Mouse (Mus musculus) frontal cortex, postnatal 14 days (tissue): Measurements from ENCODE around the gene Sec61a1.
A peak's percentile ranks its signal among the peaks of the same experiment; 100 is the strongest.

Experiments
- DNase-seq, 2 experiments: peaks; one replicate each; pipeline ENCODE4 v3.0.0; 2022; ENCODE audit warnings: low spot score in 2 of 2

Gene Sec61a1

DNA sequence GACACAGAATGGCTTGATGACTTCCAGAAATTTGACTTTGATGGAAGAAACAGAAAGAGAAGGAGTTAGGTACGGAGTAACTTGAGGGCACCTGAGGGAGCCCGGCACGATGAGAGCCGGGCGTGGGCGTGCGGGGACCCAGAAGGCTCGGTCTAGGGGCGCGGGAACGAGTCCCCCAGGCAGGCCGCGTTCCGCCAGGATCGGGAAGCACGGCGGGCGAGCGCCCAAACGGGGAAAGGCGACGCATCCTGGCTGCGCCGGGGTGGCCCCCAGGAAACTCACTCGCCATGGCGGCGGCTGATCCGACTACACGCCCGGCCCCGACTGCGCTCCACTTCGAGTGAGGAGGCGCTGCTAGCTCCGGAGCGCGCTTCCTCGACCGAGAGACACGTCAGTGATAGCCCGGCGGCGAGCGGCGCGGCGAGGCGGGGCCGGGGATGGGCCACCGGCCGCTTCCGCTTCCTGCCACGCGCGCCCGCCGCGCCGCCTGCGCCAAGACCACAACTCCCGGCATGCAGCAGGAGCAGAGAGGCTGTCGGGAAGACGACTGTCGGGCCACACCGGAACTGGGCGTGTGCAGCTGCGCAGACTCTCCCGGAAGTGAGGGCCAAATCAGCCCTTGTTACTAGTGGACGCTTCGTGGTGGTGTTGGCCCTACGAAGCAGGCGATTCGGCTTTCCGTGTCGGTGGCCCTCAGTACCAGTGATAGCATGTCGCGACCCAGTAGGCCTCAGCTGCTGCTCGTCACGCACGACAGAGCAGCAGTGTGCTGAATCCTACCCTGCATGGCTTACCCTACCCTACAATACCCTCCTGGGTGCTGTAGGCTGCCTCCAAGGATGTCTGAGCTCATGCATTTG lies at the start of gene Sec61a1:
TSS of gene Sec61a1 (minus strand) at position 502 of the 860 bp plus-strand sequence.
- DNase-seq = peak; percentile 89 to 90

DNA sequence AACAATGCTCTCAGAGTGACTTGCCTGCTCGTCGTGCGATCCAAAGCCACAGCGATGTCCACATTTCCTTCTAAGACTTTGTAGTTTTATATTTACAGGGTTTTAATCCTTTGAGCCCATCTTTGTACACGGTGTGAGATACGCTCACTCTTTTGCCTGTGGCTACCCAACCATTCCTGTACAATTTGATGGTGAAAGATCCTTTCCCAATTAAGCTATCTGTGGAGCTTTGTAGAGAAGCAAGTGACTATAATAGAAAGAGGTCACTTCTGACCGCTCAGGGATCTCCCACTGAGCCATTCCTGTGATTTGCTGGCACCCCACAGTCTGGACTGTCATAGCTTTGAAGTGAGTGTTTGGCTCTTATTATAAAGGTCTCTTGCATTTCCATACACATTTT lies 48.0 kb upstream of the Sec61a1 start:
- no peak for DNase-seq

DNA sequence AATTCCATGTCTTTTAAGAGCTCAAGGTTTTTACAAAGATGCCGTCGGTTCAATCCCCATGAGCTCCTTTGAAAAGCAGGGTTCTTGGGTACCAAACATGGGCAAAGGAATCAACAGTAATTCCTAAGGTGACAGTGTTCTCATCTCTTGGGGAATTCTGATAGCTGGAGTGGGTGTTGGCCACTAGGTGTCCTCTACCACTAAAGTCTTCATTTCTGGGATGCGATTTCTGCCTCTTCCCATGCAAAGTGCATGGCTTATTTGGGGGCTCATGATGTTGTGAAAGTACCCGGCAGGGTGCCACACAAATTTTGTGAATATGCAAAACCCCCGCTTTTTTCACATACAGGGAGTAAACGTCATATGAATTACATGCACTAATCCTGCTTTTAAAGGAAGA lies 46.3 kb upstream of the Sec61a1 start:
- no peak for DNase-seq

DNA sequence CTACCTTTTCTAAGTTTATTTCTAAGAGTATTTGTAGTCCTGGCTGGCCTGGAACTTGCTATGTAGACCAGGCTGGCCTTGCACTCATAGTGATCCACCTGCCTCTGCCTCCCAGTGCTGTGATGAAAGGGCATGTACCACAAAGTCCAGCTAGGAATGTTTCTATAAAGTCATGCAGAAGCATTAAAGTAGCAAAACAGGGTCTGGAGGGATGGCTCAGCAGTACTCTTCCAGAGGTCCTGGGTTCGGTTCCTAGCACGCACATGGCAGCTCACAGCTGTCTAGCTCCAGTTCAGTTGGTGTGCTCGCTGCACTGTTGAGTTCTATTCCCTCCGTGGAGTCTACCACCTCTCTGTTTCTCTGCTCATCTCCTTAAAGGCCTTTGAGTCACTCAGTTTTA lies 41.5 kb upstream of the Sec61a1 start:
- DNase-seq = no peak

DNA sequence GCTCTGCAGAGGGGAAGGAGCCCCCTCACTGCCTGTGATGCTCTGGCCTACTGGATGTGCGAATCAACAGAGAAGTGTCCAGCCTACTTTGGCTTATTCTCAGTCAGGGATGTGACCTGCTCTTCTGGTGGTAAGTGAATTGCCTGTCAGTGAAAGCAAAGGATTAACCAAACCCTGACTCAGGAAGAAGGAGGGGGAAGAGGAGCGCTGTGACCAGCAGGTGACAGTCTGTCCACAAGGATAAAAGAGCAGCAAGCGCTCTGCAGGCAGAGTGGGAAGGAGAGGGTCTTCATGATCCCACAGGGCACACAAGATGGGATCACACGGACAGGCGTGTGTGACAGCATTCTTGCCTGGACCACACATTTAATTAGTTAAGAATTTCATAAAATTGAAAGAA lies 41.0 kb upstream of the Sec61a1 start:
- no peak for DNase-seq

DNA sequence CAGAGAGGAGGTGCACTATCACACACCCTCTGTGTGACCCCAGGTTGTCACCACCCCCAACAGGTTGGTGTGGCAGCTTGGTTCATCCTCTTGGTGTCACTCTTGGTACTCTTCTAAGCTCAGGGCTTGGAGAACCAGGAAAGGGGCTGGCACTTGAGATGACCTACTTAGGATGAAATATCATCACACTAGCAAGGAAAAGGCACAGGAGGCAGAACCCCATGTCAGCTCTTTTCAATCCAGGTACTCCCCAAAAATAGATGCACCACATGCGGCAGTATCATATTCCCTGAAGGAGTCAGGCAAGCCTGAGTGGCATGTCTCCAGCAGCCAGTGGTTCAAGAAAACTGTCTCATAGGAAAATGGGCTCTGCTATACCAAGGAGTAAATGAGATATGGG lies 39.4 kb upstream of the Sec61a1 start:
- DNase-seq = peak in 1 of 2 experiments; percentile 27

DNA sequence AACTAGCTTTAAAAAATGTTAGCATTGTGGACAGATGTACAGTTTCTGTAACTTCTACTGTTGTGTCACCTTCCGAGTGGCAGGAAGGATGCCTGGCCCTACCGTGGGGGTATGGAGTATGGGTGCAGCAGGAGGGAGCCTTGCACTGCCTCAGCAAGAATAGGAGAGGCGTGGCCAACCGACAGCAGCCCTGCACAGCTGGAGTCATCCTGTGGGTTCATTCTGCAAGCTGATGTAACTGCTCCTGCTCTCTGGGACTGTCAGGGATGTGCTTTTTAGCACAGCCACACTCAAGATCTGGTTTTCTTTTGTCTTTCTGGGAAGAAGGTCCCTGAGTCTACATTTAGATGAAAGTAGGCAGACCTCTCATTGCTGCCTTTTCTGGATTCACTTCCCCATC lies 38.8 kb upstream of the Sec61a1 start:
- no peak for DNase-seq

DNA sequence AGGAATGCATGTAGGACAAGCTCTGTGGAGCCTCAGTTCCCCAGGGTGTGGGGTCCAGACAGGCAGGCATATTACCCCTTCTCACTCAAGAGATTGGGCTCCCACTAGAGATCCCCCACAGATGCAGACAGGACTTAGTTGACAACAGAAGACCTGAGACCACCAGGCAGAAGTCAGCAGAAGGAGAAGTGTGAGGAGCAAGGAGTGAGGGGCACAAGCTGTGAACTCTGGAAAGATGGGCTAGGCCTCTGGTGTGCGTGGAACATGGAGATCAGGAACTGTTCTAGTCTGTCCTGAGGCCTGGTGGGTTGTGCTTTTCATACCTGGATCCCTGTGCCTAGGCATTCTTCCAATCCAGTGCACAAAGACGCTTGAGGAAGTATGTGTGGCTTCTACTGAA lies 31.2 kb upstream of the Sec61a1 start:
- DNase-seq = no peak

DNA sequence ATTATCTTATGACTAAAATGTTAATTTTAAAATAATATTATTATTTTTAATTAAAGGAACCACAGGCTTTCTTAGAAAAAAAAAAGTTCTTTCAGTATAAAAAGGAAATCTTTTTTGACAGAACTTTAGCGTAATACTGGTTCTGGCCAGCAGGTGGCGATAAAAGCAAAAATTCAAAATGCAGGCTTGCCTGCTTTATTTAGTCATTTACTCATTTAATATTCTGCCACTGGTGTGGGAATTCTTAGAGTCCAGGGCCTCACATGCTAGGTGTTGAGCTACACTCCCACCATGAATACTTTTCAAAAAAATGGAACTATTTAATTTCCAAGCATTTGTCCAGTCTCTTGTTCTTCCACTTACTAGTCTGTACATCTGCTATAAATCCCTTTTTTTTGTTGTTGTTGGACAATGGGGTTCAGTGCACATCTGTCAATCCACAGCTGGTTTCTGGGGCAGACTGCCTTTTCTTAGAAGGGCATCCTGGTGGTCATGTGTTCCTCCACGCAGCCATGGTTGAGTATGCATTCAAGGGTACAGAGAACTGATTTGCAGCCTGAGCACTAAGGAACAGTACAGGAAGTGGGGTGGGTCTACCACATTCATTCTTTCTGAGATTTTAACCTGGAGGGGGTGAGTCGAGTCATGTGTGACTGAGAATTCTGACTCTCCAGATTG lies 30.6 kb upstream of the Sec61a1 start:
- DNase-seq = peak in 1 of 2 experiments; percentile 69

DNA sequence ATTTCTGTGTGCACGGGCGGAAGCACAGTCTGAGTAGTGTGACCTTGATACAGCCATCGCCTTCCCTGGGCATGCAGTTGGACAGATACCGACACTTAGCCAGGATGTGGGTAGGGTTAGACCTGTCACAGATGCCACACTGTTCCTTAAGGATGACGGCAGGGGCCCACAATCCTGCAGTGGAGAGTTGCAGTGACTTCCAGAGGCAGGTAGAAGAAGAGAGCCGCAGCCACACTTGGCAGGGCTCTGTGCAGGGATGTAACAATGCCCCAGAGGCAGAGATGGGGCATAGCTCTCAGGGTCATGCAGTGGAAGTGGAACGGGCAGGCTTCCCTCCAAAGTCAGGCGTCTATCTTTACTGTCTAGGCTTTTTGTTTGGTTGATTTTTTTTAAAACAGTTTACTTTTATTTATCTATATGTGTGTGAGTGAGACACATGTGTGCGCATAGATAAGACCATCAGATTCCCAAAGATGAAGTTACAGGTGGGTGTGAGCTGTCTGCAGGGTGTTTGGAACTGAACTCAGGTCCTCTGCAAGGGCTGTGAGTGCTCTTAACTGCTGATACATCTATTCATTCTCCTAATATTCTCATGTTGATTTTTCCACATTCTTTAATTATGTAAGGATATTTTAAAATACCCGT lies 29.8 kb upstream of the Sec61a1 start:
- DNase-seq = no peak

DNA sequence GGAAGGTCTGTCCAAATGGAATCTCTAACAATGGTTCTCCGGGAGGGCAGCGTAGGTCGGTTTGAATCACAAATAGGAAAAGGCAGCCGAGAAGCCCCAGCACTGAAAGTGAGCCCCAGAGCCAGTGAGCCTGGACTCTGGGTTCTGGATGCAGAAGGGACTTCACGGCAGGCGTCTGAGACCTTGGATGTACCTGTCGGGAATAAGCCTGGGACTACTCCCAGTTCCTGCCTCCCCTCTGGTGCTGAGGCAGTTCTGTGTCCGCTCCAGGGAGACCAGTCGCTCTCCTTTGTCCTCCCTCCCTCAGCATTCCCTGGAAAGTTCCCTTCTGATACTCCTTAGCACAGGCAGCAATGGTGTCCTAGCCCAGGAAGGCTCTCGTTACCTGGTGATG lies 26.7 kb upstream of the Sec61a1 start:
- DNase-seq = no peak

DNA sequence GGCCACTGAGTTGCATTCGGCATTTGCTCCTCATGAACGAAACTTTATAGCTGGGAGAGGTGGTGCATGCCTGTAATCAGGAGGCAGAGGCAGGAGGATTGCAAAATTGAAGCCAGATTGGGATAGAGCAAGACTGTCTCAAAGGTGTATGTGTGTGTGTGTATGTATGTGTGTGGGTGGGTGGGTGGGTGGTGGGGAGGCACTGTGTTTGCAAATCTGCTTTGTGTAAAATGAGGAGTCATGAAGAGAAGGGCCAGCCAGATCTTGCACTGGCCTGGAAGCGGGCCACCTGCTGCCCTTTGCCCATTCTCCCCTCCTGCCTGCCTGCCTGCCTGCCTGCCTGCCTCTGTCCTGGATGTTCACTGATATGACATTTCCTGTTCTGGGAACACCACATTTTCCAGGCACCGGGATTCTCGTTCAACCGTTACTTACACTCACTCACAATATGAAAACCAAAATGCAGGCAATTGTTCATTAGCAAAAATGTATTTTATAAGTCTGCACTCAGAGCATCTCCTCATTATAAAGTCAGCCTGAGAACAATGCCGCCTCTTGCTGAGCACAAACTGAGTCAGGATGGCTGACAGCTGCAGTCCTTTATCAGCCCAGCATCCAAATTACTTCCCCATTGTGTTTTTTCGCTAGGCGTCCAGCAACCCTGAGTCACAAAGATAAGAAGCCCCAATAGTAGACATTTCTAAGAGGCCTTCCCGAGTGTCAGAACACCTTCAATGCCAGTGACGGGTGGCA lies 26.1 kb upstream of the Sec61a1 start:
- DNase-seq = no peak

DNA sequence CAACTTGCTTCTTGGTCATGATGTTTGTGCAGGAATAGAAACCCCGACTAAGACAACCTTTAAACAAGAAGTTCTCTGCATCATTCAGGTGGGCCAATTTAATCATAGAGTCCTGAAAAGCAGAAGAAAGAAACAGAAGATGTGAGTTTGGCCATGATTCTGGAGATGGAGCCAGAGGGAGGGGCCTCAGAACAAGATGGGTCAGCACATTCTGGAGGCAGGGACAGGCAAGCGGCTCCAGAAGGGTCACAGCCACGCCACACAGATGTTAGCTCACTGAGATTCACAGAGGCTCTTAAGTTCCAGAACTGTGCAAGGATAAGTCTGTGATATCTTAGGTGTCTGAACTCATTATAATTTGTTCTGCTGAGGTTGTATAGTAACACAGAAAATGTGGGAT lies 25.5 kb upstream of the Sec61a1 start:
- DNase-seq = no peak

DNA sequence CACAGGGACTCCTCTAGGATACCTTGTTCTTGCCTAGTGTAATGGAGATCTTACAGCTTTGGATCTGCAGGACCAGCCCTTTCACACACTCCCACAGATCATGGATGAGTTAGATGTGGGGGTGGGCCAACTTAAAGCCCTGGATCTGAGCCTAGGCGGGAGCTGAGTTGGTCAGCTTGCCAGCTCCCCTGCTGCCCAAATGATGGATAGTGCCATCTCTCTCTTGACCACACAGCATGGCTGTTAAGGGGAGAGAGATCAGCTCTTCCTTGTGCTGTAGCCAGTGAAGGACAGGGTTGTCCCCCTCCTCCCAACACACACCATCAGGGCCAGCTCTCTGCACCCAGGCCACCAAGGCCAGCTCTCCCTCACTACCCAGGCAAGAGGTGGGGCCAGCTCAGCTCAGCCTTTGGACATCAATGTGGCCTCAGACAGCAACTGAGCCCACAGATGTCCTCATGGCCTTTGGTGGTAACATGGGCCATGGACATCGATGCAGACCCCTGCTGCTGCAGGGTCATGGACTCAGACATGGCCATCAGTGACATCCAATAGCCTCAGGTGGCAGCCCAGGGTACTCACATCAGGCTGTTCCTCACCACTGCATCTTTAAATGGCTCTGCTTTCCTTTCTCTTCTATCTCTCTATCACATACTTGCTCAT lies 21.5 kb upstream of the Sec61a1 start:
- no peak for DNase-seq

DNA sequence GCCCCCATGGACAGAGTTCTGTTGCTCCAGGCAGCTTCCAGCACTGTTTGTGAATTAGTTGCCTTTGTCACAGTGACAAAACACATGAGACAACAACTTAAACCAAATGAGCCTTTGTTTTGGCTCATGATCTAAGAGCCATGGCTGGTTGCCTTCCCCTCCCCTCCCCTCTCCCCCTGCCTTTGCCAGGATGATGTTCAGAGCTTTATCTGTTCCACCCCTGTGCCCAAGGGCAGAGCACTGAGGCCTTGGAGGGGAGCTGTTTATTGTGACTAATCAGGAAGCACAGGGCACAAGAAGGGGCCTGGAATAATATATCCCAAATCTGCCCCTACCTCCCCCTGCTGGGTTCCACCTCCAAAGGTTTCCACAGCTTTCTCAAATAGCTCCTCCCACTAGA lies 11.6 kb upstream of the Sec61a1 start:
- no peak for DNase-seq

DNA sequence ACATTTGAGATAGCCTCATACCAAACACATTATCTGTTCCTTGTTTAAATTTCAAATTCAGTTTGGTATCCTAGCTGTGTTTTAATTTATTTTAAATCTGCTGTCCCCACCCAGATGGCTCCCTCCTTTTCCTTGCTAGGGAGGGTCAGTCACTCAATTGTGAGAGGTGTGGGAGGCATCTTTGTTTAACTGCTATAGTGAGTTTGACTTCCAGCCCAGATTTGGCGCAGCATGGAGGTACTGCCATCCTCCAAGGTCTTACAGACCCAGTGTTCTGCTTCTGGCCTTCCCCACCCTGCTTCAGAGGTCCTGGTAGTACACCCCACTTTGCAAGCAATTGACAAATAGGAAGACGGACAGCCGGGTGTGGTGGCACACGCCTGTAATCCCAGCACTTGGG lies 5.4 kb upstream of the Sec61a1 start:
- DNase-seq = no peak

DNA sequence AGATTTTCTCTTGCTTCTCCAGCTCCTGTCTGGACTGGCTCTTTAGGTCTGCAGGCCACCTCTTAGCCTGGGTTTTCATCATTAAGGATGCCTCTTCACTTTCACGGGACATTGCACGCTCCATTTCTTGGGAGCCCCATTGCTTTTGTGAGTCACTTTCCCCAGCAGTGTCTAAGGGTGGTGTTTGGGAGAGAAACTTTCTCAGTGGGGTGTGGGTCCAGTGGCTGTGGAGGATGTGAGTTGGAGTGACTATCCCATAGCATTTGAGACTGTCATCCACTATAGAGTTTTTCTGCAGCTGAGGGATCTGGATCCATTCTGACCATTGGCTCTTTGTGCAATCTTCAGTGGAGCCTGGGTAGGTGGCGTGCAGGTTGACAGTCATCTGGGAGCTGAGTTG lies 4.7 kb upstream of the Sec61a1 start:
- no peak for DNase-seq

DNA sequence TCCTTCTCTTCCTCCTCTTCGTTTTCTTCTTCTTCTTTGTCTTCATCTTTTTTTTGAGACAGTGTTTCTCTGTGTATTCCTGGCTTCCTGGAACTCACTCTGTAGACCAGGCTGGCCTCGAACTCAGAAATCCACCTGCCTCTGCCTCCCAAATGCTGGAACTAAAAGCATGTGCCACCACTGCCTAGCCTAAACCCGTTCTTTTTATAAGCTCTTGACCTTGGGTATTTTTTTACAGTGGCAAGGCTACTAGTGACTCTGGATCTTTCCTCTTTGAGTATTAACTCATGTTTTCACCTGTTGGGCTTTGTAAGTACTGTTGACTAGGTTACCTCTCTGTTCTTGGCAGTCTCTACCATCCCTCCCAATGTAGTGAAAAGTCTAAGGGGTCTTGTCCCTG lies 4.3 kb upstream of the Sec61a1 start:
- no peak for DNase-seq

DNA sequence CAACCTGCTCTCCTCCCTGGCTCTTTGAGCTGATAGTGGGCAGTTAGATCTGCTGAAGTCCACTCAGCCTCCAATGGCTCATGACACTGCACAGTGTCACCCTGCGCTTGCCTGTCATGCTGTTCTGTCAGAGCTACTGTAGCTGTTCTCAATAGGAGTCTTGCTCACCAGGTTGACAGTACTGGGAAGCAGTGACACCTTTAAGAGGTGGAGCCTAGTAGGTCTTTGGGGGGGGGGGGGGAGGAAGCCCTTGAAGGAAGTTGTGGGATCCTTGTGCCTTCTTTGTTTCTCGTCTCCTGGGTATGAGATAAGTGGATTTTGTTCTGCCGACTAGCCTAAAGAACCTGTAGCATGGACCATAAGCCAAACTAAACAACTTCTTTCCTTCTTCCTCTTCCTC lies 3.9 kb upstream of the Sec61a1 start:
- no peak for DNase-seq

DNA sequence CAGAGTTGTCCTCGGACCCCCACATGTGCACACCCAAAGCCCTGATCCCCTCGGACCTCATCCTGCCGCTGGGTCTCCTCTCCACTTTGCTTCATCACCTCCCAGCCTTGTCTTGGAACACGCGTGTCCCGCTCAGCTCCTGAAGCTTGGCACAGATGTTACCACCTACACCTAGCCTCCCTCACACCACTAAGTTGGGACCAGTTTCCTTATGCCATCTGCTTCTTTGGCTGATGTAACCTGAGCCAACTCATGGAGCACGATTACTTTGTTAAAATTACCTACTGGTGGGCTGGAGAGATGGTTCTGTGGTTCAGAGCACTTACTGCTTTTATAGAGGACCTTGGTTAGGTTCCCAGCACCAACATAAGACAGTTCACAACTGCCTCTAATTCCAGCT lies 3.1 kb upstream of the Sec61a1 start:
- no peak for DNase-seq

DNA sequence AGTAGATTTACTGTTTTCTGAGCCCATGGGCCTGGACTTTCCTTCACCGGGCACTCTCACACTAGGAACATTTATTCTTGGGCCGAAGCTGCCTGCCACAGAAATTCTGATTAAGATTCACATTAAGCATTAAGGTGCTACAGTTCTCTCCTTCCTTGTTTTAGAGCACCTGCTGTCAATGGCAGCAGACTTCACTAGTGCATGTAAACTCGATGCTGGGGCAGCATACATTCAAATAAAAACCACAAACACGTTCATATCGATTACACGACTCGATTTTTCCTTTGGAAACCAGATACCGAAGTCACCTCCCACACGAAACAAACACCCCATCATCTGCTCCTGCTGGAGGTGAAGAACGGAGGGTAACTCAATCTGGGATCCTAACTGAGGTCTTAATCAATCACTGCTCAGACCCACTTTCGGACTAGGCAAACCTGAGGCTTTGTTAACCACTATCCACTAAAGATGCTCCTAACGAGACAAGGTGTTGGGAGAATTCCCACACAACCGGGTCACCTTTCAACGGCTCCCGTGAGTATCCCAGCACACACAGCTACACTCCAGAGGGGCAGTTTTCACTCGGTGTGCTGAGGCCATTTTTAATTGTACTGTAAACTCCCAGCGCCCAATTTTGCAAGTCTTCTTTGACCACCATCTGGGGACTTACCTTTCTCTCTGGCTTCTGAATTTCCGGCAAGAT lies 853 bp downstream of the Sec61a1 start:
- no peak for DNase-seq
